Mouse (Mus musculus) gastrocnemius, adult 2 months (tissue): ENCODE data around the gene Sec22a. TPM values are rescaled to one million over a fixed set of nuclear protein-coding genes. Genes with fewer than 3 reads are reported as not detected.

Experiments
- DNase-seq: peaks from one replicate; pipeline ENCODE4 v3.0.0; 2022
- H3K27ac ChIP-seq: fragments of 200-600 bp; 2 replicates; pipeline ENCODE4 v1.8.1; 2022; ENCODE audit warnings: mild to moderate bottlenecking
- H3K4me3 ChIP-seq: fragments of 200-600 bp; 2 replicates; pipeline ENCODE4 v1.8.1; 2022; ENCODE audit warnings: mild to moderate bottlenecking, moderate library complexity
- CTCF ChIP-seq: fragments of 200-600 bp; IDR thresholded peaks from 2 replicates; pipeline ENCODE4 v1.8.1; 2022; ENCODE audit warnings: antibody characterized with exemption, mild to moderate bottlenecking, moderate library complexity
- intact Hi-C: fragments of 180-260 bp; cut with DNase I; formaldehyde crosslinking; loops from one replicate; pipeline ENCODE4 v1.15.1; 2025
- total RNA-seq, 2 experiments: library from RNA; stranded (reverse); gene quantifications; 2 replicates each; pipeline ENCODE4 v1.2.3; 2021

The Sec22a gene
- total RNA-seq, 2 experiments from 2014 or later, result 5.2 to 7.6 TPM

GRCm38 (mm10) chr16:35307331-35307730, 56.4 kb downstream of the Sec22a start:
- no peak for DNase-seq
- intact Hi-C loops, result no loop called here
- H3K4me3 ChIP-seq, result no peak overlapping the region
- no peak for TF ChIP-seq CTCF
- no peak overlapping the region for H3K27ac ChIP-seq

DNA sequence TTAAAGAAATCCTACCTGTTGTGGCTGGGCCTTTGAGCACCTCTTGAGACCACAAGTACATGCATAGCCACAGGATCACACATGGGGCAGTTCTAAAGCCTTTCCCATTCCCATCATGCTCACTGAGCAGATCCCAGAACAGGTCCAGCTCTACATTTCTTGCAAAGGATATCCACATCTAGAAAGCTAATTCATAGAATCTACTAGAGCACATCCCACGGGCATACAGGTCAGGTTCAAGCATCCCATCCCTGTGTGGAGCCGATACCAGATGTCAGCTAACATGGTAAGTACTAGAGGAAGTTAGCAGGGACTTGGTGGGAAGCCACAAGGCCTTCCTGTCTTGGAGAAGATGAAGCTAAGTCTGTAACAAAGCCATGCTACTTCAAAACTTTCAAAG, 57.1 kb downstream of the Sec22a start:
- intact Hi-C loops, result no loop called here
- no peak for TF ChIP-seq CTCF
- H3K27ac ChIP-seq, result no peak overlapping the region
- no peak for DNase-seq
- H3K4me3 ChIP-seq, result no peak overlapping the region

DNA sequence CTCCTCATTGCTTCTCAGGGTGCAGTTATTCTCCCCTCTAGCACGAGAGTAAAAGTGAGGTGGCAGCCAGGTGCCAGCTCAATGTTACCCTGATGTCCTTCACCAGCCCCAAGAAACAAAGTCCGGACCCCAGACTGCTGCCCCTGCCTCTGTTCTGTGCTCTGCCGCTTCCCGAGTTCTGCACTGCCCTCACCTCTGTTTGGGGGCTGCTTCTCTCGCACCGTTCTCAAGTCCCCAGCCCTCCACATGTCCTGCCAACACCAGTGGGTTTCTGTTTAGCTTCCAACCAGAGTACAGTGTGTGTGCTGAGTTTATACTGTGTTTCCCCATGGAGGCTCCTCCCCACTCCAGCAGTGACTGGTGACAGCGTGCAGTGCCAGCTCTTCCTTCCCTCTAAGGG, 58.5 kb downstream of the Sec22a start:
- intact Hi-C loops, result no loop called here
- Histone ChIP-seq H3K27ac (no peak overlapping the region), H3K4me3 (no peak overlapping the region)
- DNase-seq, result no peak
- TF ChIP-seq CTCF, result no peak

DNA sequence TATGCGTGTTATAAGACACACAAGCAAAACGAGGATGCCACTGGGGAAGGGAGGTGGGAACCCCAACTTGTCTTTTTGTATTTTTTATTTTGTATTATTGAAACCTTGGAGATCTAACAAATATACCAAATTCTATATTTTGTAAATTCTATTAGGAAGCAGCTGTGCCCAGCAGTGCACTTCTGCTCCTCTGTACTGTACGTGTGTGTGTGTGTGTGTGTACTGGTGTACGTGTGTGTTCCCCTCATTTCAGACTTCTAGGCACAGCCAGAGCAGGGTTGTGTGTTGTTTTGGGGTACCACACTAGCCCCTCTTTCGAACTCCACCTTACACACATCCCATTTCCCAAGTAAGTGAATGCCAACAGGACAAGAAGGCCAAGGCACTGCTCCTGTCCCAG, 59.3 kb downstream of the Sec22a start:
- intact Hi-C loops, result no loop called here
- Histone ChIP-seq H3K27ac (no peak overlapping the region), H3K4me3 (no peak overlapping the region)
- DNase-seq, result no peak
- no peak for TF ChIP-seq CTCF

DNA sequence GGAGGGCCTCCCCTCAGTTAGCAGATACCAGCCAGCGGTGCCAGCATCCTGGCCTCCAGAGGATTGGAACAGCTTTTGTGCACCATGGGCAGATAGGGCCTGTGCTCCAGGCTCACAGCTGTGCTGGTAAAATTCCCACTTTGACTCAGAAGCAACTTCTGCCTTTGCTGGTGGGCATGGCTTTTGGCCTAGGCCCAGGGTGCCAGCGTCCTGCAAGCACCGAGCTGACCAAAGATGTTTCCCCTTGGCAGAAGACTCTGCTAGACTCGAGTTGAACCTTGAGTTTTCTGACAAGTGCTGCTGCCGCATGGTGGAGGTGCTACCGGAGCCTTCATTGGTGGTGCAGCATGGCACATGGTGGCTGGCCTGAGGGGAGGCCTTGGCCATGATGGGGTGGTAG, 60.0 kb downstream of the Sec22a start:
- Histone ChIP-seq H3K27ac (no peak overlapping the region), H3K4me3 (no peak overlapping the region)
- intact Hi-C loops, result no loop called here
- no peak for DNase-seq
- TF ChIP-seq CTCF, result no peak

DNA sequence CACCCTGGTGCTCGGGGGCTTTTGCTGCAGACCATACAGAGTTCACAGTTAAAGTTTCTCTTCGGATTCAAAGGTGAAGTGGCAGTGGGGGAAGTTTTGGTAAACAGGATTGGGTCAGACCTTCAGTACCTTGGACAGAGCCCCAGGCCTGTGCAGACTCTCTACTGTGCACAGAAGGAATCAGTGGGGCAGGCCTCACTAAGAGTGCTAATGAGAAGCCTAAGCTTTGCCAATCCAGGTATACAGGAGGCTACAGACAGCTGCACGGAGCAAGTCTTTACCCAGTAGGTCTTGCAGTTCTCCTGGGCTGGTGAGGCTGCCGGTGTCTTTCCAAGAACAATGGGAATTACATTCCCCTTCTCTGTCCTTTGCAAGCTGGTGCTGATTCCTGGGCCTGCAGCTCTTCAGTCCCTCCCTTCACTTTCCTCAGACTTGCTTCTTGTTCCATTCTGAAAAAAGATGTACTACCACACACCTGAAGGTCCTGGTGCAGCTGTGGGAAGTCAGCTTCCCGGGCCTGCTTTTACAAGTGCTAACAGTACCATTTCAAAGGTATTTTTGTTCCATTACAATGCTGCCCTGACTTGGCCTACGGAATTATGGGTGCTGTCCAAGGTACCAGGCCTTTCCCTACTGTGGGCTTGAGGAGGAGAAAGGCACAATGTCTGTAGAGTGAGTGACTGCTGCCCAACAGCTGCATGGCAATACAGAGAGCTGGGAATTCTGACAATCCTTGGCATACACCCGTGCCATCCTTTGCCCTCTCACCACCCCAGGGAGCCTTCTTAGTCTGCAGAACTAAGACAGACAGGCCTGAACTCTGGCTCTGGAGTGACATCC, 61.1 kb downstream of the Sec22a start:
- Histone ChIP-seq H3K4me3 (no peak overlapping the region), H3K27ac (no peak overlapping the region)
- intact Hi-C loops, result no loop called here
- TF ChIP-seq CTCF, result no peak
- DNase-seq, result no peak

DNA sequence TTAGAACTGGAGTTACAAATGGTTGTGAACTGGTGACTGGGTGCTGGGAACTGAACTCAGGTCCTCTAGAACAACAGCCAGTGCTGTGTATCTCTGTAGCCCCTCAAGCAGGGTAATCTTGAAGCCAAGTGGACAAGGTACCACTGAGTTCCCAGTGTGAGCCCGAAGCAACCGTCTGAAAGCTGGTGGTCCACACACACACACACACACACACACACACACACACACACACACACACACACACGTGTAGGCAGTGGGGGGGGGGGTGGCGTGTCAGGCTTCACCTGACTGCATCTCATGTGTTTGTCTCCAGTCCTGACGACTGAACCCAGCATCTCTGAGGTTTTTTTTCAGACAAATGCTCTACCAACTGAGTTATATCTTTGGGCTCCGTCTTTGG, 63.6 kb downstream of the Sec22a start:
- DNase-seq, result no peak
- intact Hi-C loops, result no loop called here
- H3K4me3 ChIP-seq, result no peak overlapping the region
- TF ChIP-seq CTCF, result no peak
- H3K27ac ChIP-seq, result no peak overlapping the region

DNA sequence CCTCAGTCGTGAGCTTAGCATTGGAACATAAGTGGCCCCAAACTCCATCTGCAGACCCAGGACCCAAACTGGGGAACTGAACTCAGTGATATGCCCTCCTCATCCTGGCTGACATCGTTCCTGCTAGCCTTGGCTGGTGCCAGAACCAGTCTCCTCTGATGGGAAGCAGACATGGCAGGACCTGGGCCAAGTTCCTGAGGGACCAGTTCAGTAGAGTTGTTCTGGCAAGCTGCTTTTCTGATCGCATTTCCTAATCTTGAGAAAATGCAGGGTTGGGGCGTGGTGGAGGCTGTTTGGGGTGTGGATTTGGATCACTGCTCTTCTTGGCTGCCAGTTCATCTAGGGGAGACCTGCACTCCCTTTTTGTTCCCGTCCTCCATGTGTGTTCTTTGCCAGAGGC, 65.9 kb downstream of the Sec22a start:
- Histone ChIP-seq H3K4me3 (no peak overlapping the region), H3K27ac (no peak overlapping the region)
- DNase-seq, result peak; percentile 34
- no peak for TF ChIP-seq CTCF
- intact Hi-C loops, result no loop called here

DNA sequence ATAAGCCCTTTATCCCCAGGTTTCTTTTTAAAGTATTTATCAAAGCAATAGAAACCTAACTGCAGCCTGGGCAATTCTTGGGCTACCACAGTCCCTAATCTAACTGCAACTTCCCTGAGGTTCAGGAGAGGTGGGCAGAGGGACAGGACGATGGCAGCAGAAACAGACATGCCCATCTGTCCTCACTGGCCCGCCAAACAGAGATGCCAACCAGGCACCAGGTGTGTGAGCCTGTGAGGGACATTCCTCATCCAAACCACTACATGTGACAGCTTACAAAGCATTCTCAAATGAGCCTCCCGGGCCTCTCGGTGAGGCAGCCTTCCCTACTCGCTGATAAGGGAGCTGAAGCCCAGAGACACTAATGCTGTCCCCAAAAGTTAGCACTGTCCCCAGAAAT, 76.5 kb downstream of the Sec22a start:
- TF ChIP-seq CTCF, result no peak
- no peak for DNase-seq
- H3K4me3 ChIP-seq, result no peak overlapping the region
- H3K27ac ChIP-seq, result no peak overlapping the region
- intact Hi-C loops, result no loop called here

GRCm38 (mm10) chr16:35285821-35286220, 77.9 kb downstream of the Sec22a start:
- TF ChIP-seq CTCF, result no peak
- intact Hi-C loops, result no loop called here
- Histone ChIP-seq H3K27ac (no peak overlapping the region), H3K4me3 (no peak overlapping the region)
- DNase-seq, result no peak

DNA sequence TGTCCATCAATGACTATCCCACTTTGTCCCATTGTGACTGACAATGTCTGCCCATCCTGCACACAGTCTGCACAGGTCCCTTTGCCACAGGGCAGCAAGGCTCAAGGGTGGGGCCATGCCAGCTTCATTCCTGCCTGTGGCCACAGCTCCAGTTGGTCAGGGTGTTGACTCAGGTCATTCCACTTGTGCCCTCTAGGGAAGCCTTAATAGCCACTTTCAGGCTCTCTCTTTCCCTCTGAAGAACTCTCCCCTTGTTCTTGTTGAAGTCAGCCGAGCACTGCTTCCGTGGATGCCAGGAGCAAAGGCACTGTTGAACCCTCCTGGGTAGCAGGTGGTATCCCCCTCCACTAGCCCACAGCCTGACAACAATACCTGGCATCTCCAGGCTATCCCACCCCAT, 81.3 kb downstream of the Sec22a start:
- H3K27ac ChIP-seq, result no peak overlapping the region
- intact Hi-C loops, result no loop called here
- H3K4me3 ChIP-seq, result no peak overlapping the region
- no peak for DNase-seq
- TF ChIP-seq CTCF, result no peak

GRCm38 (mm10) chr16:35278166-35278565, 85.6 kb downstream of the Sec22a start:
- no peak for DNase-seq
- TF ChIP-seq CTCF, result no peak
- no peak overlapping the region for H3K27ac ChIP-seq
- no peak overlapping the region for H3K4me3 ChIP-seq
- intact Hi-C loops, result no loop called here

DNA sequence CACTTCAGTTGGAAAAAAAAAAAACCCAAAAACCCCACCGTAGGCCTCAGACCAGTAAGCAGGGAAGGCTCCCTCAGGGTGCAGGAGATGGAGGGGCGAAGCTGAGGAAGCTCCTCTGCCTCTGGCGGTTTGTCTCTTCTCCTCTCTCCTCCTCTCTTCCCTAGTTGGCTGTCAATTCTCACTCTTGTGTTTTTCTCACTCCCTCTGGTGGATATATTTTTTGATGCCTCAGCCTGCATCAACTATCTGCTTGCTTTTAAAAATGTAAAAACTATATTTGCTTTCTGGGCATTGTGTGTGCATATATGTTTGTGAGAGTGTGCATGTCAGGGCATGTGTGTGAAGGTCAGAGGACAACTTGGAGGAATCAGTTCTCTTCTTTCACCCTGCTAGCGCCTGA, 91.3 kb downstream of the Sec22a start:
- DNase-seq, result no peak
- H3K27ac ChIP-seq, result no peak overlapping the region
- no peak overlapping the region for H3K4me3 ChIP-seq
- intact Hi-C loops, result no loop called here
- no peak for TF ChIP-seq CTCF

GRCm38 (mm10) chr16:35271572-35271971, 92.1 kb downstream of the Sec22a start:
- Histone ChIP-seq H3K27ac (no peak overlapping the region), H3K4me3 (no peak overlapping the region)
- no peak; the same call in 1 of the 2 replicates for TF ChIP-seq CTCF
- intact Hi-C loops, result loop anchor here (2.0 kb wide), 1 partner anchor 215 kb away; no protein-coding TSS in a partner anchor
- DNase-seq, result no peak
